Mouse (Mus musculus): Measurements from ENCODE around the gene Mroh2a. TPM values are rescaled to one million over a fixed set of nuclear protein-coding genes. Genes with fewer than 3 reads are reported as not detected.

Gene Mroh2a
- polyA plus RNA-seq, 1 experiment: not detected

GRCm38 (mm10) chr1:88206843-88207479 lies 19.8 kb upstream of the Mroh2a start:
- no peak overlapping the region for H3K27ac ChIP-seq (ENCODE audit: insufficient read depth, low read length)
- H3K4me1 ChIP-seq (ENCODE audit: control insufficient read depth, insufficient read depth, low read length): no peaks in the 10 kb centered on the region
- H3K4me3 ChIP-seq (ENCODE audit: insufficient read depth, low read length): no peak overlapping the region
- TF ChIP-seq POLR2A (IDR thresholded peaks at IDR 0.05; ENCODE audit: extremely low read depth, insufficient read depth, low read length) (no peak), CTCF (IDR thresholded peaks at IDR 0.05; ENCODE audit: extremely low read depth, insufficient read depth, low read length) (no peak)

- no peak within 1 kb of the TSS for H3K27ac ChIP-seq (ENCODE audit: insufficient read depth, low read length)
- no peak within 1 kb of the TSS for H3K4me3 ChIP-seq (ENCODE audit: insufficient read depth, low read length)
- H3K4me1 ChIP-seq (ENCODE audit: control insufficient read depth, insufficient read depth, low read length): no peaks in the 10 kb centered on the region
- TF ChIP-seq CTCF (IDR thresholded peaks at IDR 0.05; ENCODE audit: extremely low read depth, insufficient read depth, low read length): no peak
- TF ChIP-seq POLR2A (IDR thresholded peaks at IDR 0.05; ENCODE audit: extremely low read depth, insufficient read depth, low read length): no peak
Observed at GRCm38 (mm10) chr1:88211812-88212211, 15.0 kb upstream of the Mroh2a start, which contains the start of gene Ugt1a1. TSS of gene Ugt1a1 (plus strand) at chr1:88211959.

- Histone ChIP-seq H3K4me3 (ENCODE audit: insufficient read depth, low read length) (no peak overlapping the region), H3K27ac (ENCODE audit: insufficient read depth, low read length) (no peak overlapping the region), H3K4me1 (ENCODE audit: control insufficient read depth, insufficient read depth, low read length) (no peaks in the 10 kb centered on the region)
- TF ChIP-seq CTCF (IDR thresholded peaks at IDR 0.05; ENCODE audit: extremely low read depth, insufficient read depth, low read length) (no peak), POLR2A (IDR thresholded peaks at IDR 0.05; ENCODE audit: extremely low read depth, insufficient read depth, low read length) (no peak)
Observed at GRCm38 (mm10) chr1:88212341-88213045, 14.3 kb upstream of the Mroh2a start.

- no peak for TF ChIP-seq CTCF (IDR thresholded peaks at IDR 0.05; ENCODE audit: extremely low read depth, insufficient read depth, low read length)
- TF ChIP-seq POLR2A (IDR thresholded peaks at IDR 0.05; ENCODE audit: extremely low read depth, insufficient read depth, low read length): no peak
- Histone ChIP-seq H3K4me3 (ENCODE audit: insufficient read depth, low read length) (no peak overlapping the region), H3K4me1 (ENCODE audit: control insufficient read depth, insufficient read depth, low read length) (no peaks in the 10 kb centered on the region), H3K27ac (ENCODE audit: insufficient read depth, low read length) (no peak overlapping the region)
Observed at GRCm38 (mm10) chr1:88213061-88213460, 13.7 kb upstream of the Mroh2a start.

- Histone ChIP-seq H3K4me1 (ENCODE audit: control insufficient read depth, insufficient read depth, low read length) (no peaks in the 10 kb centered on the region), H3K4me3 (ENCODE audit: insufficient read depth, low read length) (no peak overlapping the region), H3K27ac (ENCODE audit: insufficient read depth, low read length) (no peak overlapping the region)
- TF ChIP-seq CTCF (IDR thresholded peaks at IDR 0.05; ENCODE audit: extremely low read depth, insufficient read depth, low read length) (no peak), POLR2A (IDR thresholded peaks at IDR 0.05; ENCODE audit: extremely low read depth, insufficient read depth, low read length) (no peak)
Observed at GRCm38 (mm10) chr1:88213766-88214461, 12.9 kb upstream of the Mroh2a start.

- Histone ChIP-seq H3K4me1 (ENCODE audit: control insufficient read depth, insufficient read depth, low read length) (no peaks in the 10 kb centered on the region), H3K4me3 (ENCODE audit: insufficient read depth, low read length) (no peak overlapping the region), H3K27ac (ENCODE audit: insufficient read depth, low read length) (no peak overlapping the region)
- no peak for TF ChIP-seq POLR2A (IDR thresholded peaks at IDR 0.05; ENCODE audit: extremely low read depth, insufficient read depth, low read length)
- no peak for TF ChIP-seq CTCF (IDR thresholded peaks at IDR 0.05; ENCODE audit: extremely low read depth, insufficient read depth, low read length)
Observed at GRCm38 (mm10) chr1:88214462-88214952, 12.3 kb upstream of the Mroh2a start.

- TF ChIP-seq POLR2A (IDR thresholded peaks at IDR 0.05; ENCODE audit: extremely low read depth, insufficient read depth, low read length) (no peak), CTCF (IDR thresholded peaks at IDR 0.05; ENCODE audit: extremely low read depth, insufficient read depth, low read length) (no peak)
- H3K4me1 ChIP-seq (ENCODE audit: control insufficient read depth, insufficient read depth, low read length): no peaks in the 10 kb centered on the region
- H3K4me3 ChIP-seq (ENCODE audit: insufficient read depth, low read length): no peak overlapping the region
- no peak overlapping the region for H3K27ac ChIP-seq (ENCODE audit: insufficient read depth, low read length)
Observed at GRCm38 (mm10) chr1:88215466-88216380, 11.1 kb upstream of the Mroh2a start.

GRCm38 (mm10) chr1:88216551-88216950 lies 10.2 kb upstream of the Mroh2a start:
- TF ChIP-seq CTCF (IDR thresholded peaks at IDR 0.05; ENCODE audit: extremely low read depth, insufficient read depth, low read length) (no peak), POLR2A (IDR thresholded peaks at IDR 0.05; ENCODE audit: extremely low read depth, insufficient read depth, low read length) (no peak)
- H3K4me3 ChIP-seq (ENCODE audit: insufficient read depth, low read length): no peak overlapping the region
- H3K4me1 ChIP-seq (ENCODE audit: control insufficient read depth, insufficient read depth, low read length): no peaks in the 10 kb centered on the region
- no peak overlapping the region for H3K27ac ChIP-seq (ENCODE audit: insufficient read depth, low read length)

- Histone ChIP-seq H3K4me3 (ENCODE audit: insufficient read depth, low read length) (no peak overlapping the region), H3K27ac (ENCODE audit: insufficient read depth, low read length) (no peak overlapping the region), H3K4me1 (ENCODE audit: control insufficient read depth, insufficient read depth, low read length) (no peaks in the 10 kb centered on the region)
- TF ChIP-seq POLR2A (IDR thresholded peaks at IDR 0.05; ENCODE audit: extremely low read depth, insufficient read depth, low read length): no peak
- no peak for TF ChIP-seq CTCF (IDR thresholded peaks at IDR 0.05; ENCODE audit: extremely low read depth, insufficient read depth, low read length)
Observed at GRCm38 (mm10) chr1:88217144-88217543, 9.6 kb upstream of the Mroh2a start.

Data from cortical plate, adult 2 months (tissue).